Mouse (Mus musculus) MEL (cell line): ENCODE results near the gene Fmn2. TPM values are rescaled to one million over a fixed set of nuclear protein-coding genes. Genes with fewer than 3 reads are reported as not detected.

Source experiments
- polyA plus RNA-seq, 2 experiments: library from polyadenylated mRNA; stranded (reverse) in 1 of 2; unstranded in 1 of 2; fragments of >175 nt in 1 of 2; fragments of >200 nt in 1 of 2; gene quantifications; 2 replicates each; pipeline versions ENCODE4 v1.2.1 to v1.2.4; 2012; ENCODE audit warnings: low replicate concordance in 2 of 2, low read depth in 1 of 2; ENCODE audit not compliant: insufficient read length in 2 of 2, insufficient read depth in 1 of 2, missing spikeins in 1 of 2
- total RNA-seq: library from RNA; depleted of rRNA; stranded (reverse); fragments of 300-350 nt; gene quantifications from 2 replicates; pipeline ENCODE4 v1.2.3, GENCODE M21; 2012; rRNA removed

The Fmn2 gene
- total and polyA plus RNA-seq, 3 experiments, result not detected

Other genes starting within 250 kb of the Fmn2 start
- gene Olfr419, start 249.8 kb upstream of the Fmn2 start, total RNA-seq, result not detected in 2 replicates
- under 1 TPM in 1 of 2 experiments, not detected in 1; 0.31 TPM for gene Olfr419, start 249.8 kb upstream of the Fmn2 start, polyA plus RNA-seq
- not detected in 2 replicates for gene Mptx1, start 171.3 kb upstream of the Fmn2 start, total RNA-seq
- not detected for gene Mptx1, start 171.3 kb upstream of the Fmn2 start, polyA plus RNA-seq
- 0.12 TPM in 1 of 2 replicates, not detected in the other for gene Olfr417, start 136.7 kb upstream of the Fmn2 start, total RNA-seq
- under 1 TPM in 1 of 2 experiments, not detected in 1; 0.07 TPM for gene Olfr417, start 136.7 kb upstream of the Fmn2 start, polyA plus RNA-seq
- gene Olfr248, start 110.8 kb upstream of the Fmn2 start, total RNA-seq, result not detected in 2 replicates
- gene Olfr248, start 110.8 kb upstream of the Fmn2 start, polyA plus RNA-seq, result not detected
- 0.23 TPM in 1 of 2 replicates, not detected in the other for gene Olfr414, start 77.8 kb upstream of the Fmn2 start, total RNA-seq
- gene Olfr414, start 77.8 kb upstream of the Fmn2 start, polyA plus RNA-seq, result under 1 TPM in 1 of 2 experiments, not detected in 1; 0.11 TPM
- gene Olfr220, start 59.7 kb upstream of the Fmn2 start, total RNA-seq, result not detected in 2 replicates
- gene Olfr220, start 59.7 kb upstream of the Fmn2 start, polyA plus RNA-seq, result not detected